Mouse (Mus musculus): ENCODE results near the gene Dgkq.
A peak's percentile ranks its signal among the peaks of the same experiment; 100 is the strongest.
"Not testable (repeated sequence)": the region's sequence is repeated elsewhere in the genome, so short reads cannot be mapped to it uniquely, and the experiment has no call there.

The Dgkq gene

DNA sequence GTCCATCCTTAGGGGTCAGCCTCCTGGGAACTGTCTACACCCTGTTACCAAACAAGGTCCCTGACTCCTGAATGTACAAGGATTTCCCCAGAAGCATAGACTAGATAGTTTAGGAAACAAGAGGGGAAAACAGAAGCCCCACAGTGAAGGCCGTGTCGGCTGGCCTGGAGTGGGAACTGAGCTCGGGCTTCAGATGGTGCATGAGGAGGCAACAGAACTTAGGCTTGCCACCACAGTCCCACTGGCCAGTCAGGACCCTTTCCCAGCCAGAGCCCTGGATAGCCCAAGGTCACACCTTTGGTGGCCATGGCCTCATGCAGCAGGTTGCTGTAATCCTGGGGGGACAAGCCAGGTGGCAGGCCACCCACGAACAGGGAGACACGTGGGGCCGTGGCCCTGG lies 16.1 kb downstream of the Dgkq start:
- no peak for DNase-seq

DNA sequence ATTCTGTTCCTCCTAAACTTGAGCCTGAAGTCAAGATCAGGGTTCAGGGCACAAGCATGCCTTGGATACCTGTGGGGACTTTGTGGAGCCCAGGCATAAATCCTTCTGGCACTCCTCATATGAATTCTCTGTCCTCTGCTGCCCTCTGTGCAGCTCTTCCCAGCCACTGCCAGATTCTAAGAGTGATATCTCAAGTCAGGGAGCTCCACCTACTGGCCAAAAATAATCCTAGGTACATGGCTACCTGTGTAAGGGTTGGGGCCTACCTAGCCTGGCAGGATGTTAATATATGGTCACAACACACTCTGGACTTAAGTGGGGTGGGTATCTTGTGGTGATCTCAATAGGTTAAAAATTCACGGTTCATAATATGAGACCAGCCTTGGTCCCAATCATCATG lies 17.6 kb downstream of the Dgkq start:
- DNase-seq: peak; percentile 93

DNA sequence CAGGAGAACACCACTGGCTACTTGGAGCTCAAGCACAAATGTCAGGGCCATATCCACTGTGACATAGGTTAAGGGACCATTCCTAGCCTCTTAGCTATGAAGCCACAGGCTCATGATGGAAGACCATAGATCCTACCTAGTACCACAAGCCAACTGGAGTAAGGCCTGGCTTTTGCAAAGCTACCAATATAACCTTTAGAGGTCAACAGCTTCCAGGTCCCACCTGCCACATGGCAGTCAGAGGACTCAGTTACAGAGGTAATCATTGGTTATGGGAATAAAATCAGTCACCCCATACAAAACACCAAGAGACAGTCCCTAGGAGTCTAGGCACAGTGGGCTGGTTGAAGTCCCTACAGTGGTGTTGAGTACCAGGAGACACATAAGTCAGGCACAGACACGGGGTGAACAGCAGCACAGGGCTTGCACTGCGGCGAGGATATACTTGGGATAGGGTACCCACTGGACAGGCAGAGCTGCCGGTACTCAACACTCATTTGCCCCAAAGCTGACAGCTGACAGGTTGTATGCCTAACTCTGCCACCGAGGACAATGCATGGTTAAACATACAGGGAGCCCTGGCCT lies 18.2 kb downstream of the Dgkq start:
- no peak for DNase-seq

DNA sequence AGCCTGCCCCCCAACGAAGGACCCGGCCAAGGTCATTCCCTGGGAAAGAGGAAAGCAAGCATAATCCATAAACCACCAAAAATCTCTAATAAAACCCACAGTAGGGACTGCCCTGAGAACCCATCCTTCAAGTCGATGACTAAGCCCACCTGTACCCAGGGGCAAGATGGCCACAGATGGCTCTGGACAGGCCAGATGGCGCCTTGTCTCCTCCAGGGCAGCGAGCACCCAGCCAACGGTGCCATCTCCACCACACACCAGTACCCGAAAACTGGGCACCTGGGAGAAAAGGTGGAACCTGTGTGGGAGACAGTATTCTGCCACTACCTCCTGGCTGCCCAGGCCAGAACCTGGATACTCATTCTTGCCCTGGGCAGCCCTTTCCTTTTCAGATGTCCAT lies 19.1 kb downstream of the Dgkq start:
- no peak for DNase-seq

DNA sequence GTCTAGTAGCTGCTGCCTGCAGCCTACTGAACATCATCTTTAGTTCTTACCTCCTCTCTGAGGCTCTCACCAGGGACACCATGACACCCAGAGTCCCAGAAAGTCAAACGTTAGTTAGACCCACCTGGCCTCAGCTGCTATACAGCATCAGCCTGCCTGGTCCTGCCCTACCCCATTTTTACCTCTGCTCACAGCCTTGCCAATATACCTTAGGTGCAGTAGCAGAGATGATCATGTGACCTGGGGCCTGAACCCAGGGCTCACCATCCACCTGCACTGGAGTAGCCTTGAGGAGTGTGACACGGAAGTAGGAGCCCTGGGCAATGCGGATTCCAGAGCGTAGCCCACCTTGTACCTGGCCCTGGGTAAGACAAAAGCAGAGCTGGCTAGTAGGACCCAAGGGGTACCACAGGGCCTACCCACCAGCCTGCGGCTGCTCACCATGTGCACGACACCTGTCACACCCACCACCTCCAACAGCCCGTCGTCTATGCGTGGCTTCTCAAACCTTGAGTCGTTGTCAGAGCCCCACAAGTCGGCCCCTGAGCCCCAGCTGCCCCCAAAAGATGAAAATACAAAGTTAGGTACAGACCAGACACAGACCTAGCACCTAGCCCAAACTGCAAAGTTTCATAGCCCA lies 20.4 kb downstream of the Dgkq start:
- DNase-seq: no peak

DNA sequence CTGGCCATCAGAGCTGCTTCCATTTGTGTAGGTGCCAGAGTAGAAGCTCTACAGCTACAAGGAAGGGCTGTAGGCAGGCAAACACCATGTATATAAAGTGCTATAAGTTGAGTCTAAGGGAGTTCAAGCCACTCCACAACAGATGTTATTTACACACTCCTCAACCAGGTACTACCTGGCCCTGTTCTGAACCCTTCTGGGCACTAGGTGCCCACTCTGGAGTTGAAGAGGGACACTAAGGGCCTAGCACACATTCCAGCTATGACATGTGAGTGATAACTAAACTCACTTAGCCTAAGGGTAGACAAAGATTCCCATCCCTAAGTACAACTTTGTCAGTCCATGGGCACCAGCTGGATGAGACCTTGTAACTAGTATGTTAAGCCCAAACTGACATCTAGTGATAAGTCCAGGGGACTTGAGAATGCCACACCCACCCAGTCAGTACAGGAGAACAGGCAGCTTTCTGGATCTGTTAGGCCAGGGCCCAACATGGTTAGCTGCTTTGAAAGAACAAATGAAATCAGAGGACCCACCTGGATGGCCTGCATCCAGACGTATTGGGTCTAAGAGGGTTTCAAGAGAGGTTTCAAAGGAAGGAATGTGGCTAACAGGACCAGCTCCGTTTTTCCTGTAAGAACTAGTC lies 21.5 kb downstream of the Dgkq start:
- DNase-seq: peak; percentile 23

DNA sequence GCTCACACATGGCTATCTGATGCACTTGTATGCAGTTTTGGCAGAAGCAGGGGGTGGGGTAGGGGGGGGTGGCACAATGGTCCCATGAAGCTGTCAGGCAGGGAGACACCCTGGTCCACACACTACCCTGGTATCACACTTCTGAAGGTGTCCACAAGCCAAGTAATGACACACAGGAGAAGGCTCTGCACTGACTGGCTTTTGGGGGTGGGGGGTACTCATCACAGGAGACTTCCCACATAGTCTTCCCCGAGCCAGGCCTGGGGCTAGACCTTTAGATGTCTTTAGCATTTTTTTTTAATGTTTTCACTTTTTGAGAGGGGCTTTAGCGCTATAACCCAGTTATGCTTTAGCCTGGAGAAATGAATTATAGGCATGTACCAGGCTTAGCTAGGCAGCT lies 22.2 kb downstream of the Dgkq start:
- DNase-seq: no peak

DNA sequence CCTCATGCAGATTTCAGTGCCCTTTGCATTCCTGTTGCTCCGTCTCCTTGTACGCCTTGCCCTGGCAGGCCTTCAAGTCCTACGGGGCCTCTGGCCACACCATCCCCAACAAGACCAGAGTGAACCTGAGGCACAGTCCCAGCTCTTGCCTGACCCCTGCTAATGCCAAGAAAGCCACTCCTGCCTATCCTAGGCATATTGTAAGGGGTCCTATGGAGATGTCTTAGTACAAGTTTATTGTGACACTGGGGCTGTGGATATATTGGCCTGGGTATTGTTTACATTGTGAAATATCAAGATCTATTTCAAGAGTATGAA lies 23.2 kb downstream of the Dgkq start:
- peak; percentile 40 for DNase-seq

DNA sequence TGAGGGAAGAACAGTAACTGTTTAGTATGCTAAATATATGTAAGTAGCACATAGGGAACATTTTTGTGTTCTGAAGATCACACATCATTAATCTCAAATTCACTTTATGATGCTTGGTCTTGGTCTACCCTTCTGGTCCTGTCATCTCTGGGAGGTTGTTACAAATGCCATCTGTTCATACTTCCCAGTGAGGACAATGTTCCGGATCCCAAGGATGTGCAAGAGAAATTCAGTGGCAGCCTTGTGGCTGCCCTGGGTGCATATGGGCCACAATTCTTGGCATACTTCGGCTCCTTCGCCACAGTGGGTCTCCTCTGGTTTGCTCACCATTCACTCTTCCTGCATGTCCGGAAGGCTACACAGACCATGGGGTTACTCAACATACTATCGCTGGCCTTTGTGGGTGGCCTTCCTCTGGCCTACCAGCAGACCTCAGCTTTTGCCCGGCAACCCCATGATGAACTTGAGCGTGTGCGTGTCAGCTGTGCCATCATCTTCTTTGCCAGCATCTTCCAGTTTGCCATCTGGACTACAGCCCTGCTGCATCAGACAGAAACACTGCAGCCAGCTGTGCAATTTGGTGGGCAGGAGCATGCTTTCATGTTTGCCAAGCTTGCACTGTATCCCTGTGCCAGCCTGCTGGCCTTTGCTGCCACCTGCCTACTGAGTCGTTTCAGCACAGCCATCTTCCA lies 23.7 kb downstream of the Dgkq start:
- DNase-seq: no peak

DNA sequence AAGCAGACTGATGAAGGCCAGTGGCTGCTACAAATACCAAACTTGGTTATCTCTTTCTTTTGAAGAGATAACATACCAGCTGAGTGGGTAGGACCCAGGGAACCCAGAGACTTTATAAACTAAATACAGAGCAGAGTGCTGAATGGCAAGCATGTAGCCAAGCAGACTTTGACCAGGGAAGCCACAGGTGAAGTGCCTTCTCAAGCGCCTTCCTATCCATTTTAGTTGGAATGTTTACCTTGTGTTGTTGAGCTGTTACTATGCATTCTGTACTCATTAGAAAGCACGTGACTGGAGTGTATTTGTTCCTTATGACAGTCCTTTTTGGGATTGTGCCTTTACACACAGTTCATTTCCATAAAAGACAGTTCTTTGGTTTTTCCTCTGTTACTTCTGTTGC lies 25.8 kb downstream of the Dgkq start:
- DNase-seq: peak; percentile 18

DNA sequence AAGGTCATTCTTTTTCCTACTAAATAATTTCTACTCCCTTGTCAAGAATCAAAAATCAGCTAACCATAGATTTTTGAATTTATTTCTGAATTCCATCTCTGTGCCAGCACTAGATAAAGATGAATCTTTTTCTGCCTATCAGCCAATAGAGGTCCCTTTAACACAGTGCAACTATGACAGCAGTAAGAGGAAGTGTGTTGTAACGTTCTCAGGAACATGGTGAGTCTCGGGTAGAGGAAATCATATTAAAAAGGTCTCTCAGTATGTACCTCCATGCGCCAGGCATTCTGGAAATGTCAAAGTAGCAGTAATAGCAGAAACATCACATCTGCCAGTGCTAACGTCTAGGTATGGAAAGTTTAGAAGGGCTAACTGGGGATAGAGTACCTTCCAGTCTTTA lies 33.3 kb downstream of the Dgkq start:
- no peak for DNase-seq

DNA sequence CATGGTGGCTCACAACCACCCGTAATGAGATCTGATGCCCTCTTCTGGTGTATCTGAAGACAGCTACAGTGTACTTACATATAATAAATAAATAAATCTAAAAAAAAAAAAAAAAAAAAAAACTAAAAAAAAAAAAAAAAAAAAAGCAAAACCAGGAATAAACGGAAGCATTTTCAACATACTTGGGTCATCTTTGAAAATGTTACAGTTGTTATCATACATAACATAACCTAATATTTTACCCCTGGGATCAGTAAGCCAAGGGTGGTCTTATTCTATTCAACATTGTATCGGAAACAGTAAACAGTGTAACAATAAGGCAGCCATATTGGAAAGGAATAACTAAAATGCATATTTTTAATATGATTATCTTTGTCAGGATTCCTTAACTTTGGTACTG lies 35.4 kb downstream of the Dgkq start:
- not testable (repeated sequence) for DNase-seq

DNA sequence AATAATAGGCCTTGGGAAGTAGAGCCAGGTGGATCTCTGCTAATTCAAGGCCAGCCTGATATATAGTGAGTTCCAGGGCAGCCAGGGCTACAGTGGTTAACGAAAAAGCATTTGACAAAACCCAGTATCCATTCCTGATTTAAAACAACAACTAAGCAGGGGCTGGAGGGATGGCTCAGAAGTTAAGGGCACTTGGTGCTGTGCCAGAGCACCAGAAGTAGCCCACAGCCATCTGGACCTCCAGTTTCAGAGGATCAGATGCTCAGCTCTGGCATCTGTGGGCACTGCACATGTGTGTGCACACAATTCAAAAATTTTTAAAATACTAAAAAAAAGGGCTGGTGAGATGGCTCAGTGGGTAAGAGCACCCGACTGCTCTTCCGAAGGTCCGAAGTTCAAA lies 35.8 kb downstream of the Dgkq start:
- no peak for DNase-seq

DNA sequence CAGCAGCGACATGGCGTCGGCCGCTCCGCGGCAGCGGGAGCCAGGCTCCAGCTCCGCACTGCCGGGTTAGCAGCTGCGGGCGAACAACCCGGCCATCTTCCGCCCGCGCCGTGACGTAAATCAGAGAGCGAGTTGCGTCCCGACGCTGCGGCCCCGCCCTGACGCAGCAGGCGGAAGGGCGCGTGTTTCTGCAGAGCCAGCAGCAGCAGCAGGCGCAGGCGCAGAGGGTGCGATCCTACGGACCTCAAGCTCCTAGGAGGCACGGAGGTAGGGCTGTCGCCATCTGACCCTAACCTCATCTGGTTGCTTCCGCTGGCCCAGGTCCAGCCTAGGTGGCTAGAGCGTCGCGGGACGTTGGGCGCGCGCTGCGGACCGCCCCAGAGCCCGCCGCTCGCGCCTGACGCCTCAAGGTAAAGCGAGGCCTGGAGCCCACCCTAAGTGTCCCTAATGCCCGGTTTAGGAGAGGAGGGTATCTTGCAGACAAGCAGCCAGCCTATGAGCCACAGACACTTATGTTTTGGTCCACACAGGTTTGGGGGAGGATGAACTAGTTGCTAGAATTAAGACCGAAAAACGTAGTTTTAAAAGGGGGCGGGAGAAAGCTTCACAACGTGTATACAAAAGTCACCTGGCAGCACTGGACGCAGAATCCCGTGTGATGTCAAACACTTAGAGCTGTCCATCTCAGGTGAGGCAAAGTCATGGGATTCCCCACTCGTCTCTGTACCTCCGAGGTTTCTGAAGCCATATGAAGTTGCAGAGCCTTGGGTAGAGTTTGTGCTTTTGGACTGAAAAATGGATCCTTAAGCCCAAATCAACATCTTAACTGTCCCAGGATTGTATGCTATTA lies 39.6 kb downstream of the Dgkq start, which contains the start of the genes Gak and Tmem175:
Gene Gak, minus strand, starts transcription at position 122 of the 850 bp plus-strand sequence.
Gene Tmem175, plus strand, starts transcription at position 137 of the 850 bp plus-strand sequence.
- peak; percentile 96 for DNase-seq

DNA sequence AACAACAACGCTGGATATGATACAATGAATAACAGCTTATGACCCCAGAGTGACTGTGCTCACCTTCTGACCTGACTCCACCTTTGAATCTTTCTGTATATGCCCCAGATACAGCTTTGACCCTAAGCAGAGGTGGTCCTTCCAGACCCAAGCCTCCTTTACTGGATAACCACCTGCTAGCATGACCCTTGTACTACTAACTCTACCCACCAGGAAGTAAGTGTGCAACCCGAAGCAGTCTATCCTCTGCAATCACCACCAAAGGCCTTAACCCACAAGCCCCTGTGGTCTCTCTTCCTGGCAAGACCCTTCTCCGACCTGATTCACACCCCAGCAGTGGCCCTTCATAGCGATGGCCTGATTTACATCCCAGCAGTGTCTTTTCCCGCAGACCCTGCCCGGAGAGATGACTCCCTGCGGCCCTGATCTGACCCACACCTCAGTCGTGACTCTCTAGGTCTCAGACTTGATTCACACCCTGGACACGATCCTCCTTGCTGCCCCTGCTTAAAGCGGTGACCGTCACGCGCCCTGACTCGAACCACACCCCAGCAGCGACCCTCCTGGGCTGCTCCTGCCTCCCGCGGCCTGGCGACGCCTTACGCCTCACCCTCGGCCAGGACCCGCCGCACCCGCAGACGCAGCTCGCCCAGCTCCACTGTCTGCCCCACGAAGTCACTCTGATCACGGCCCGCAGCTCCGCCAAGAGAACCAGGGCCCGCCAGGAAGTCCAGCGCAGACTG lies 40.4 kb downstream of the Dgkq start:
- no peak for DNase-seq

DNA sequence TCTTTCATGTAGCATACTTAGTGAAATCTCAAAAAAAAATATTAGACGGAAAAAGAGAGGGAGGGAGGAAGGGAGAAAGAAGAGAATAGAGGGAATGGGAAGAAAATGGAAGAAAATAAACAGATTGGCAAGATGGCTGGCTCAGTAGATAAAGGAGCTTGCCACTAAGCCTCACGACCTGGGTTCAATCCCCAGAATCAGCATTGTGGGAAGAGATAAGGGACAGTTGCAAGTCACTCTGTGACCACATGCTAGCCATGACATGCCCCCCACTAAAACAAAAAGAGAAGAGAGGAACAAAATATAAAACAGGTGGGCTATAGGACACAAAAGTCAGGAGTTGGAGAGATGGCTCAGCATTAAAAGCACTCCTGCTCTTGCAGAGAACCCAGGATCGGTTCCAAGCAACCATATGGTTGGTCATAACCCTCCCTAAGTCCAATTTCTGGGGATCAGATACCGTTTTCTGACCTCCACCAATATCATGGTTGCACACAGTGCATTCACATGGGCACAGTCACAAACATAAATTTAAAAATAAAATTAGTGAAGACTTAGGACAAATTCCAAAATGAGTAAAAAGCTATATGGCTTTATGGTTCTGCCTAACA lies 43.3 kb downstream of the Dgkq start:
- DNase-seq: no peak

DNA sequence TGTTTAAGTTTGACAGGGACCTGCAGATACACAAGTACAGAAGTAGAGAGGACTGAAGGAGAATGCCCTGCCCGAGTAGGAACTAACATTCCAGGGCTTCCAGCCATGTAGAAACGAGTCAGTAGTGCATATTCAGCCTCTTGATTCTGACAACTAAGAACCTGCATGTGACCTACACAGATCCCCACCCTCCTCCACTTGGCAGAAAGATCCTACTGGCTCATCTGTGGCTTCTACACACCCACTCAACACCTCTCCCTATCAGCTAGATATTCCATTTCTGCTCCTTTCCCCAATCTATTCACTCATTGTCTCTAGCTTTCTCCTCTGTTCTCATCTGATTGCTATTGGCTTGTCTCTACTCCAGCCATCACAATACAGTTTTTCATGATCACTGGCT lies 47.6 kb downstream of the Dgkq start:
- DNase-seq: no peak

DNA sequence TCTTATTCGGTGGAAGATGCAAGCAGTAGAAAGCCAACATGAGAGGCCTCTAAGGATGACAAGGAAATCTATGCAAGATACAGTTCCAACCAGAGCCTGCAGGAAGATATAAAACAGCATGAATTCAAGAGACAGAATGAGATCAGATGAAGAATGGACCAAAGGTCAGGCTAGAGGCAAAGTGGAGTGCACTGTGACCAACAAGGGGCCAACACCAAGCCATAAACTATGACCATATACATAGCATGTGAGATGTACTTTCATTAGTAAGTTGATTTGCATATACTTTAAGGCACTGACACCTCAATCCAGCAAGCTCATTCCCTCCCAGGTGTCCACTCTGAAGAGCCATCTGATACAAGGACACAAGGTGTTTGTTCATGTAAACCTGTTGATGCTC lies 59.0 kb downstream of the Dgkq start:
- no peak for DNase-seq

DNA sequence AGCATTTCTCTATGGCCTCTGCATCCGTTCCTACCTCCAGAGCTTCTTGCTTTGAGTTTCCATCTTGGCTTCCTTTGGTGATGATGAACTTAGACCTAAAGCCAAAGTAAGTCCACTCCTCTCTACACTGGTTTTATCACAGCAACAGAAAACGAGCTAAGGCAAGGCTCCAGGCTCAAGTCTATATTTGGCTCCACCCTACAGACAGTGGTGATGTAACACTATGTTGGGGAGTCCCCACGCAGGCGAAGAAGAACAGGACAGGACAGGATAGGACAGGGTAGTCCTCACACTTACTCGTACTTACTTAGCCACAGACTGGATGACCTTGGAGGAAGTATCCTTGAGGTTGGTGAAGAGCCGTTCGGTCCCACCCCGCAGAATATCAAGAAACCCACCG lies 66.9 kb downstream of the Dgkq start:
- no peak for DNase-seq

DNA sequence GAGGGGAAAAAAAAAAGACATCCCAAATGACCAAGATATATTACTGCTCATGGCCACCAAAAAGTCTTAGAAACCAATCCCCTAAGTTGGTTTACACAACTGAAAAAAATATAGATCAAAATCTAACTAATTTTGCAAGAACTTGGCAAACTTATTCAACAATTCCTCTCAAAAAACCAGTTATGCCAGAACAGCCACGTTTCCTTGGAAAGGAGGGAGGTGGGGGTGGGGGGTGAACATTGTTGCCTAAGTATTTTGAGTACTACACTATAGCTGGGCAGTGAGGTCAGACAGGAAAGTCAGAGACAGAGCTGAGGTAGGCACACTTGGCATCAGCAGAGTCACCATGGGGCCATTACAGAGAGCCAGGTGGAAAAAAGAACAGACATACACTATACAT lies 69.5 kb downstream of the Dgkq start:
- DNase-seq: peak; percentile 51
